Mouse (Mus musculus) olfactory bulb, adult 2 months (tissue): Measurements from ENCODE around the gene Hibadh.

Source experiments
- CTCF ChIP-seq: fragments of 200-500 bp; IDR thresholded peaks from 2 replicates; pipeline ENCODE4 v1.5.1; 2012; ENCODE audit warnings: low read depth, mild to moderate bottlenecking, low read length, moderate library complexity; ENCODE audit not compliant: insufficient read depth
- POLR2A ChIP-seq: fragments of 200-500 bp; IDR thresholded peaks from 2 replicates; pipeline ENCODE4 v1.6.1; 2012; ENCODE audit warnings: mild to moderate bottlenecking, low read depth, low read length, moderate library complexity; ENCODE audit not compliant: insufficient read depth

- TF ChIP-seq CTCF (no peak), POLR2A (no peak)
These were observed 5.7 kb upstream of the Hibadh start for GRCm38 (mm10) chr6:52645926-52646325.
